Mouse (Mus musculus) retina, adult 2 months (tissue): ENCODE data around the gene Tmc7.

Experiments used
- DNase-seq: peaks from one replicate; pipeline ENCODE4 v3.0.0-alpha.2; 2012; ENCODE audit warnings: low read depth, low spot score

Gene Tmc7

DNA sequence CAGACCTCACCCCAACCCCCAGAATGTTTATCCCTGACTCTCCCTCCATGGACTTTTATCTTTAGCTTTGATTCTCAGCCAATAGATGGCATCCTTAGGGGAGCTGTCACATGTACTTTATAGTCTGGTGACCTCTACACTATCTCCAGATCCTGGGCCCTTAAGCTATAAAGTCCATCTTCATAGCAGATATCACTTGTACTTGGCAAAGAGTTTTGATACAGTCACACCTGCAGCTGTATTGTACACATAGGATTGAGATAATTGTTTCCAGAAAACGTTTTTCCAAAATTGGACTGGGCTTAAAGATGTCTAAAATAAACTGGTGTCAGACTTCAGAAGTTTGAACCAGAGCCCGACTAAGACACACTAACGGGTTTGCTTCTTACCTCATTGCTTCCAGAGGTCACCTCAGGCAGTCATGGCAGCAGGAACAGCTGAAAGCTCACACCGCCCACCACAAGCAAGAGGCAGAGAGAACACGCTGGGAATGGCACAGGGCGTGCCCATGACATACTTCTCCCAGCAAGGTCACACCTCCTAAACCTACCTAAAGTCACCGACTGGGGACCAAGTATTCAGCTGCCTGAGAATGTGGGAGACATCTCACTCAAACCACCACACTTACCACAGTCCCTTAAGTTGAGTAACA, 84.6 kb downstream of the Tmc7 start:
- DNase-seq, result no peak

DNA sequence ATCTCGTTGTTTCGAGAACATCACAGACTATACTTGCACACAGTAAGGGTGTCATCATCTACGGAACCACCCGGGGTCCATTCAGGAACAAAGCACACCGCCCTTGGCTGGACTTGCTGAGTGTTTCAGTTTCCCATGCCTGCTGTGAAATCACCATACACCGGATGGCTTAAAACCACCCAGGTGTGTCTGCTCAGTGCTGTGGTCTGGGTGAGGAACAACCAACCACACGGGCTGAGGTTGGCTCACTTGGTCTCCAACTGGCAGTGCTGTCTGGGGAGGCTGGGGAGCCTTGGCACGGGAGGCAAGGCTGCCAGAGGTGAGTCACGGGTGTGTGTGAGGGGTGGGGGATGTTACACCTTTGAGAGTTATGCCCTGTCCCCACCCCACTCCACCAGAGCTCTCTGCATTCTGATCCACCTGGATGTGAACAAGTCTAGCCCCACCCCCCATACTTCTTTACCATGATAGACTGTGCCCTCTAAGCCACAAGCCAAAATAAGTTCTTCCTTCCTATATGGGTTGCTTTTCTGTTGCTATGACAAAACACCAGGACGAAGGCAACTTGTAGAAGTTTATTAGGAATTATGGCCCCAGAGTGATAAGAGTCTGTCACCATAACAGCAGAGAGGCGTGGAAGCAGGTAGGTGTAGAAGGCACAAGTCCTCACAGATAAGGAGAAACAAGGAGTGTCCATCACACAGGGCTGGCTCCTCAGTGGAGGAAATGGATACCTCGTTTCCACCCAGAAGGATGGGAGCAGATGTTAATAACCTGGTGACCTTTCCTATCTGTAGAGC, 85.4 kb downstream of the Tmc7 start:
- DNase-seq, result no peak

DNA sequence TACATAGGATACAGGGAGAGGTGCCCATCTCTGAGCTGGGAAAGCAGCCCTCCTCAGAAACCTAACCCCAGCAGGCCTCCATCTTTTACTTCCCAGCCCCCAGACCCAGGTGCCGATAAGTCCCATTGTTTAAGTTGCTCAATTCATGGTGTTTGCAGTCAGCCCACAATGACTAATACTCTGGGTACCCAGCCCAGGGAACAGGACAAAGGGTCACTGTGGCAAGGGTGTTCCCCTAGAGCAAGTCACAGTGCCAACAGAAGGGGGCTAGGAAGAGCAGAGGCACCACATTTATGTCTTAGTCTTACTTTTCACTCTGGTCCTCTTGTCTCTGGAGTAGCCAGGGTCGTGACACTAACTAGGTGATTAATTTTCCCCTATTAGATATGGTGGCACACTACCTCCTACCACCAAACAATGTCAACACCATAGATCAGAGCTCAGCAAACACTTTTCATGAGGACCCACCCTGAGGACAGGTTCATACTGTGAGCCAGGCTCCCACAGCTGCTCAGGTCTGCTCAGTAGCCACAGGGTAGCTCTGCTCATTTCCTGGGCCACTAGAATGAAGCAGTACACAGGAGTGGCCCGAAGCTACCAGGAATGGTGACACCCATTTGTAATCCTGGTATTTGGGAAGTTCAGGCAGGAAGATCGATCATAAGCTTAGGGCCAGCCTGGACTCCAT, 89.5 kb downstream of the Tmc7 start:
- DNase-seq, result no peak

DNA sequence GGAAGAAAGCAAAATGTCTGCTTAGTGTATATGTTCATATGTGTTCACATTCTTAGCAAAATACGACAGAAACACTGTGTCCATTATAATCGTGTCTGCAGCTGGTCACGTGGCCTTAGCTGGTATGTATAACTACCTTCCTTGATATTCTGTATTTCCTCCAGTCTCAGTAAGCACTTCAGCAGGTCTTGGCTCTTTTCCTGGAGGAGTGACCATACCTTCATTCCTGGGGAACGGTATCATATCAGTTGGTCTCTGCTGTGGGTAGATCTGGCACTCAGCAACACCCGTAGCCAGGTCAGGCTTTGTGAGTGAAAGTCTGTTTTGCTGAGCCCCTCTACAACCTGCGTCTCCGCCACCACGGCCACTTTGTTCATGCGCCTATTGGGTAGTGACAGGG, 90.6 kb downstream of the Tmc7 start:
- no peak for DNase-seq

DNA sequence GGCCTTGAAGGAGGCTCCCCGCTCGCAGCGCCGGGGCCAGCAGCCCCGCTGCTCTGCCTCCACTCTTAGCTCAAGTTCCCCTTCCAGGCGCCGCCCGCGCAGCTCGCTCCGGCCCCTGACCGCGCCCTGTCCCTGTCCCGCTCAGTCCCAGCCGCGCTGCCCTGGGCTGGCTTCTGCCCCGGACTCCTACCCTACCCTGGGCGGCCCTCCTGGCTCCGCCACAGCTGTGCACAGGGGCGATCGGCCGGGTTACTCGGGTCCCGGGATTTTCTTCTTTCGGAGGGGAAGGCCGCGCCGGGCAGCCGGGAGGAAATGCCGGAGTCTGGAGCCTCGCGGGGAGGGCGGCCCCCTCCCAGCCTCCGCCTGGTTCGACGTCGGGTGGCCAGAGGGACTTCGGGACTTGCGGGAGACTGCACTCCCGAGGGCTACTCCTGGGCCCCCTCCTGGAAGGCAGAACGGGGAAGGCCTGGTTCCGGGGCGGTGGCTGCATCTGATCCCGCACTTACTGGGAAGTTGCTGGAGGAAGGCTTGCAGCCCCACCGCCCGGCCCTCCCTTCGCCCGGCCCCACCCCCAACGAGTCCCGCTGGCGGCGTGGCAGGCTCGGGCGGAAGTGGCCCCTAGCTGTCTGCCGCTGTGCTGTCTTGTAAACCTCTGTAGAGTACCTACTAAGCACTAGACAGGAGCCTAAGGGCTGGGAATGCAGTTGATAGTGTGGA, 92.9 kb downstream of the Tmc7 start, which contains the start of gene Itpripl2:
Gene Itpripl2 (minus strand): TSS at position 545 of the 717 bp plus-strand sequence.
- no peak for DNase-seq

DNA sequence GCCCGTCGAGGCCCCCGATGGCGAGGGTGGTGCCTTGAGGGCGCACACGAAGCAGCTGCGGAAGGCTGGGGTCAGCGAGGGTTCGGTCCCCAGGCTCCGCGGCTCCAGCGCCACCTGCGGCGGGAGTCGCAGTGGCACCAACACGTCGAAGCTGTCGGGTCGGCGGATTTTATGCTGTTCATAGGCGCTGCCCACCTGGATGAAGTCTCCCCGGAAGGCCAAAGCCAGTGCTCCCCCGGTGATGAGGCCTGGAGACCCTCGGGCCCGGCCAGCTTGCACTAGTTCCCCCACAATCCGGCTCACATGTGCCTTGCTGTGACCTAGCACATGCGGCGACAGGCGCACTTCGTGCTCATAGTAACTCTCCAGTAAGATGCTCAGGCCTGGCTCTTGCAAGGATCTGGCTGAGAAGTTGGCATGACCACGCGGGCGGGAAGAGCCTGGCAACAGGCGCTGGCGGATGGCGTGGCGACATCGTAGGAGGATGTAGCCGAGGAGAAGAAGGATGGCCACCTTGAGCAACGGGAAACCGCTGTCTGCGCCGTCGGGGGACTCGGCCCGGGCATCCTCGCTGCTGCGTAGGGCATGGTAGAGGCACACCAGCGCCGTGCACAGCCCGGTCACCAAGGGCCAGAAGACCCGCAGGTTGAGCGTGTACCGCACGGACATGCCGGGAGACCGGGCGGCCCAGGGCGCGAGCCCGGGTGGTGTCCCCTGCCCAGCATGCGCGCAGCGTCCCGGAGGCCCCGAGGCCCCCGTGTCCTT, 93.7 kb downstream of the Tmc7 start:
- no peak for DNase-seq

DNA sequence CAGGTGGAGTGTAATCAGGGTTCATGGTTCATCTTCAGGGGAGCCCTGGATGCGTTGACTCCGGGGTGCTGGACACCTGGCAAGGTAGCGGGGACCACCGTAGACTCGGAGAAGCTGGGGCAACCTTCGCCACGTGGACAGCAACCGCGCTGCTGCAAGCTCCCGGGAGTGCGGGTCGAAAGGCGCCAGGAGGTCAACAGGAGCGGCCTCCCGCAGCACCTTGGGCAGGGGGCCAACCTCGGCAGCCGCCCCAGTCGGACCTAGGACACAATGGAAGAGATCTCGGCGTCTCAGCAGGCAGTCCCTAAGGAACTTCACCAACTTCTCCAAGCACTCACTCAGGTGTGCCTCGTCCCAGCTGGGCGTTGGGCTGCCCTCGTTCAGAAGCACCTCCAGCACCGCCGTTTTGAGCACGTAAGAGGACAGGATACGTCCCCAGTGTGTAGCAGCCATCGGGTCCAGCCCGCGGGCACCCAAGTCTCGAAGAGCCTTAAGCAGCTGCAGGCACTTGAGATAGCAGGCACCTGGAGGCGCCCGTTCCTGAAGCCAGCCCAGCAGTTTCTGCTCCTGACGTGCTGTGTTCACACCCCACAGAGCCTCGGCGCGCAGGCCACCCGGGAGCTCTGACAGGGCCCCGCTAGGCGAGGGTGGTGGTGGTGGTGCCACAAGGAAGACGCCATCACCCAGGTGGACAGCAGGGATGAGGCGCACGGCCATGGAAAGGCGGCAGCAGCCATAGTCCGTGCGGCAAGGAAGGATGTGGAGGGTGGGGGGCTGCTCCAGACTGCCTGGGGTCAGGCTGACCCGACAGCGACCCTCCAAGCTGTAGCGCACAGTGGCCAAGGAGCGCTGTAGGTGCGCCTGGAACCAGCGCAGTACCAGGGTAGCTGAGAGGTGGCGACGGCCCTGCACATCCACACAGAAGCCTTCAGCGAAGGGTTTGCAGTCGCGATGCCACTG, 94.5 kb downstream of the Tmc7 start:
- no peak for DNase-seq

DNA sequence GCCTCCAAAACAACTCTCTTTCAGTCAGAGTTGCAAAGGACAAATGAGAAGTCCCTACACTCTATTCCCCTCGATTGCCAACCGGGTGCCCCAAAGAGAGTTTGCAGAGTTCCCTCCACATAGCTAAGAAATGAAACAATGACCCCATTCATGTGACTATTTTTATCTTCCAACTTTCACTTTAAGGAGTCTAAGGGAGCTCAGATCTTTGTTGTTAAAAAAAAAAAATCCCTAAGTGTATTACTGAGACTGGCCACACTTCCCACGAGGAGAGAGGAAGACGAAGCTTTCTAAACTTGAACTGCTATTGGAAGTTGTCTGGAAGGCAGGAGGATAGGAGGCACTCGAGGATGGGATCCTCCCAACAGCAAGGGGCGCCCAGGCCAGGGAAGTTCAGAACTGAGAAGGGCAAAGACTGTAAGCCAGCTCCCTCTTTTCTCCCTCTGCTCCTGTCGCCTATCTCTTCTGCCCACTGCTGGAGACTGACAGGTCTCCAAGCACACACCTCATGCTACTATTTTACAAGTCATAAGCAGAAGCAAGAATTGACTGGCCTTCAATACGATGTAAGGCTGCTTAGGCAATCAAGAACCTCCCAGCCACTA, 96.4 kb downstream of the Tmc7 start:
- DNase-seq, result no peak

DNA sequence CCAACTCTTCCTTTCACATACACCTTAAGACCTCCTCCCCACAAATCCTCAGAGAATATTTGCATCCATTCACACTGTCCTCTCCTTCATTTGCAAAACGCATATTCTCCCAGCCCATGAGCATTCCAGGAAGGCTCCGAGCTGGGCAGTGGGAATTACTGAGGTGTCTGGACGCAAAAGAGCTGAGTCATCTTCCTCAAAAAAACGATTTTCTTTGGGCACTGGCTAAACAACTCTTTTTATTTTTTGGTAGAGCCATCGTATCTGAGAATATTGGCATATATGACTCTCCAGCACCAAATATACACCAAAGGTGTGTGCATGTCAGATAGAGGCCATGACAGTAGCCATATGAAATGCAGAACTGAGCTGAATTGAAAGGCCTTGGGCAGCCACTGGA, 97.6 kb downstream of the Tmc7 start:
- no peak for DNase-seq
